Mouse (Mus musculus): ENCODE results near the gene Lingo1.

- no peak for TF ChIP-seq POLR2A (IDR thresholded peaks at IDR 0.05; ENCODE audit: borderline replicate concordance, extremely low read depth, low read depth, low read length)
- no peak for TF ChIP-seq CTCF (IDR thresholded peaks at IDR 0.05; ENCODE audit: insufficient read depth, low read length)
These were observed 149.8 kb downstream of the Lingo1 start for GRCm38 (mm10) chr9:56646227-56647025.

All from lung, adult 2 months (tissue).